Mouse (Mus musculus) CH12.LX (cell line): Measurements from ENCODE around the gene Mcm3. TPM values are rescaled to one million over a fixed set of nuclear protein-coding genes. Genes with fewer than 3 reads are reported as not detected.

Experiments used
- DNase-seq: peaks from one replicate; pipeline ENCODE4 v3.0.0-alpha.2; 2013; ENCODE audit errors: extremely low read depth
- H3K27ac ChIP-seq: 2 replicates; pipeline ENCODE4 v1.5.1; 2012; ENCODE audit warnings: low read depth, mild to moderate bottlenecking, control low read depth, moderate library complexity; ENCODE audit not compliant: insufficient read depth
- H3K27me3 ChIP-seq: replicated peaks from 2 replicates; pipeline ENCODE3; 2012; ENCODE audit warnings: inconsistent platforms
- H3K36me3 ChIP-seq, 2 experiments: replicated peaks in 1 of 2; 2 replicates each; pipeline versions ENCODE3 to v1.6.1; 2012; ENCODE audit warnings: inconsistent platforms in 1 of 2, low read length in 1 of 2, mild to moderate bottlenecking in 1 of 2, mixed read lengths in 1 of 2, moderate library complexity in 1 of 2; ENCODE audit not compliant: control insufficient read depth in 1 of 2, insufficient read depth in 1 of 2
- H3K4me1 ChIP-seq, 2 experiments: 2 replicates each; pipeline ENCODE4 v1.6.1; 2012; ENCODE audit warnings: inconsistent platforms in 1 of 2, moderate library complexity in 1 of 2; ENCODE audit not compliant: insufficient read depth in 2 of 2, control insufficient read depth in 1 of 2
- H3K4me2 ChIP-seq: 2 replicates; pipeline ENCODE4 v1.6.1; 2012; ENCODE audit warnings: low read depth, mild to moderate bottlenecking, control low read depth; ENCODE audit not compliant: poor library complexity, insufficient read depth, severe bottlenecking
- H3K4me3 ChIP-seq, 3 experiments: fragments of 150-350 bp in 1 of 3; sonication (generic) in 1 of 3; replicated peaks in 1 of 3; 2 replicates each; pipeline versions ENCODE3 to v1.5.1; 2011 to 2012; ENCODE audit warnings: low read depth in 2 of 3, low read length in 2 of 3, mild to moderate bottlenecking in 2 of 3, moderate library complexity in 2 of 3, control low read depth in 1 of 3, improper control_type of control experiment in 1 of 3, inconsistent platforms in 1 of 3, mixed read lengths in 1 of 3; ENCODE audit not compliant: poor library complexity in 1 of 3
- H3K79me2 ChIP-seq: replicated peaks from 2 replicates; pipeline ENCODE4 v1.6.1; 2012; ENCODE audit warnings: mild to moderate bottlenecking, moderate library complexity; ENCODE audit not compliant: control insufficient read depth, poor library complexity, insufficient read depth, severe bottlenecking; ENCODE audit errors: extremely low read depth
- H3K9ac ChIP-seq: 2 replicates; pipeline ENCODE4 v1.6.1; 2012; ENCODE audit warnings: low read depth, mild to moderate bottlenecking, control low read depth, moderate library complexity; ENCODE audit not compliant: insufficient read depth
- H3K9me3 ChIP-seq: replicated peaks from 2 replicates; pipeline ENCODE3; 2012; ENCODE audit warnings: low read length, inconsistent platforms, mixed read lengths
- BHLHE40 ChIP-seq: IDR thresholded peaks from 2 replicates; pipeline ENCODE4 v1.6.1; 2011; ENCODE audit warnings: mild to moderate bottlenecking, low read depth, low read length, improper control_type of control experiment
- CHD1 ChIP-seq: IDR thresholded peaks from 2 replicates; pipeline ENCODE4 v1.6.1; 2012; ENCODE audit warnings: low read depth, low read length, improper control_type of control experiment, inconsistent platforms
- ELF1 ChIP-seq: IDR thresholded peaks from 2 replicates; pipeline ENCODE4 v1.6.1; 2014; ENCODE audit warnings: low read depth, mild to moderate bottlenecking, inconsistent platforms, low read length, improper control_type of control experiment
- ETS1 ChIP-seq: conservative IDR thresholded peaks from 2 replicates; pipeline ENCODE4 v1.6.1; 2012; ENCODE audit warnings: low read depth, mild to moderate bottlenecking, inconsistent platforms, low read length, improper control_type of control experiment, moderate library complexity
- JUN ChIP-seq: IDR thresholded peaks from 2 replicates; pipeline ENCODE4 v1.6.1; 2011; ENCODE audit warnings: low read depth, mild to moderate bottlenecking, low read length, improper control_type of control experiment, moderate library complexity; ENCODE audit not compliant: insufficient read depth
- JUND ChIP-seq: conservative IDR thresholded peaks from 2 replicates; pipeline ENCODE4 v1.6.1; 2011; ENCODE audit warnings: low read depth, low read length, improper control_type of control experiment
- KAT2A ChIP-seq: IDR thresholded peaks from 2 replicates; pipeline ENCODE4 v1.6.1; 2012; ENCODE audit warnings: low read length, improper control_type of control experiment, inconsistent platforms; ENCODE audit not compliant: insufficient replicate concordance
- MAZ ChIP-seq: IDR thresholded peaks from 2 replicates; pipeline ENCODE4 v1.6.1; 2012; ENCODE audit warnings: low read depth, mild to moderate bottlenecking, inconsistent platforms, low read length, improper control_type of control experiment, moderate library complexity
- MYC ChIP-seq: IDR thresholded peaks from 2 replicates; pipeline ENCODE4 v1.6.1; 2011; ENCODE audit warnings: low read depth, mild to moderate bottlenecking, improper control_type of control experiment, low read length
- NELFE ChIP-seq: IDR thresholded peaks from 2 replicates; pipeline ENCODE4 v1.6.1; 2011; ENCODE audit warnings: low read depth, low read length, improper control_type of control experiment
- NRF1 ChIP-seq: IDR thresholded peaks from 2 replicates; pipeline ENCODE4 v1.6.1; 2014; ENCODE audit warnings: low read depth, mild to moderate bottlenecking, inconsistent platforms, low read length, improper control_type of control experiment, moderate library complexity
- PAX5 ChIP-seq: IDR thresholded peaks from 2 replicates; pipeline ENCODE4 v1.6.1; 2012; ENCODE audit warnings: low read length, inconsistent platforms, mixed read lengths
- POLR2A ChIP-seq: IDR thresholded peaks from 2 replicates; pipeline ENCODE4 v1.6.1; 2011; ENCODE audit warnings: low read depth, mild to moderate bottlenecking, improper control_type of control experiment, low read length
- RAD21 ChIP-seq: IDR thresholded peaks from 2 replicates; pipeline ENCODE4 v1.6.1; 2011; ENCODE audit warnings: low read depth, mild to moderate bottlenecking, low read length, improper control_type of control experiment, moderate library complexity
- UBTF ChIP-seq: IDR thresholded peaks from 2 replicates; pipeline ENCODE4 v1.6.1; 2012; ENCODE audit warnings: low read depth, mild to moderate bottlenecking, inconsistent platforms, low read length, improper control_type of control experiment, moderate library complexity
- USF1 ChIP-seq: IDR thresholded peaks from 2 replicates; pipeline ENCODE4 v1.6.1; 2014; ENCODE audit warnings: low read depth, mild to moderate bottlenecking, inconsistent platforms, low read length, improper control_type of control experiment
- ZKSCAN1 ChIP-seq: IDR thresholded peaks from 2 replicates; pipeline ENCODE4 v1.6.1; 2012; ENCODE audit warnings: low read depth, inconsistent platforms, low read length, improper control_type of control experiment, borderline replicate concordance
- ZMIZ1 ChIP-seq: IDR thresholded peaks from 2 replicates; pipeline ENCODE4 v1.6.1; 2012; ENCODE audit warnings: low read depth, mild to moderate bottlenecking, inconsistent platforms, low read length, improper control_type of control experiment
- ZNF384 ChIP-seq: IDR thresholded peaks from 2 replicates; pipeline ENCODE4 v1.6.1; 2012; ENCODE audit warnings: low read depth, low read length, improper control_type of control experiment, inconsistent platforms
- dilution Hi-C: fragments of 300-500 bp; cut with MboI; formaldehyde crosslinking; loops from 2 replicates; pipeline ENCODE4 v1.14.3; 2020; ENCODE audit warnings: low sequenced_read_pairs; ENCODE audit not compliant: extremely low pct_unique_long_range_greater_than_20kb, extremely low pct_ligation_motif_present
- in situ Hi-C: fragments of 300-500 bp; cut with MboI; formaldehyde crosslinking; loops from 3 replicates; pipeline ENCODE4 v1.14.3; 2019; ENCODE audit warnings: low sequenced_read_pairs, low pct_ligation_motif_present, low pct_unique_long_range_greater_than_20kb, mixed read lengths
- polyA plus RNA-seq: library from polyadenylated mRNA; unstranded; fragments of >175 nt; gene quantifications from 2 replicates; pipeline ENCODE4 v1.2.1, GENCODE M21; 2012; ENCODE audit warnings: low read depth; ENCODE audit not compliant: insufficient read length
- total RNA-seq, 2 experiments: library from RNA; depleted of rRNA; stranded (reverse); fragments of 300-350 nt in 1 of 2; fragments of >200 nt in 1 of 2; gene quantifications; 2 replicates each; pipeline ENCODE4 v1.2.3; 2012 to 2014

The Mcm3 gene
- total and polyA plus RNA-seq, 3 experiments, result 186 to 372 (median 330) TPM

- Histone ChIP-seq H3K9ac (no peak overlapping the region), H3K79me2 (no peaks in the 10 kb centered on the region), H3K4me2 (no peak overlapping the region), H3K4me3 (no peak overlapping the region), H3K9me3 (peaks cover 1% of the 10 kb centered on the region), H3K36me3 (no peaks in the 10 kb centered on the region), H3K27ac (no peak overlapping the region), H3K27me3 (no peaks in the 10 kb centered on the region), H3K4me1 (peaks cover under 1 to 15% of the 10 kb centered on the region in 2 experiments; a peak in 2 of 4 replicates)
- dilution Hi-C loops (no loop called here), in situ Hi-C loops (no loop called here)
- TF ChIP-seq UBTF (no peak), ZMIZ1 (no peak), ETS1 (no peak), KAT2A (no peak), MYC (no peak), JUN (no peak), NELFE (no peak), RAD21 (no peak), CHD1 (no peak), PAX5 (no peak), JUND (no peak), NRF1 (no peak), ELF1 (no peak), POLR2A (no peak), BHLHE40 (no peak), USF1 (no peak), ZNF384 (no peak), MAZ (no peak), ZKSCAN1 (no peak)
- DNase-seq, result no peak
Measured at GRCm38 (mm10) chr1:20754439-20754838, 65.7 kb downstream of the Mcm3 start.

Other genes with a start within 250 kb of the Mcm3 start
- gene Pkhd1, start 202.2 kb downstream of the Mcm3 start, total RNA-seq (2012; rRNA removed), result not detected in 2 replicates
- gene Pkhd1, start 202.2 kb downstream of the Mcm3 start, total RNA-seq (2014; rRNA removed), result not detected in 2 replicates
- gene Pkhd1, start 202.2 kb downstream of the Mcm3 start, polyA plus RNA-seq, result not detected in 2 replicates
- gene Il17a, start 89.4 kb downstream of the Mcm3 start, total RNA-seq (2012; rRNA removed), result 0.13 TPM in 1 of 2 replicates, not detected in the other
- gene Il17a, start 89.4 kb downstream of the Mcm3 start, total RNA-seq (2014; rRNA removed), result 0.39 TPM in 1 of 2 replicates, not detected in the other
- not detected in 2 replicates for gene Il17a, start 89.4 kb downstream of the Mcm3 start, polyA plus RNA-seq
- gene Il17f, start 29.7 kb downstream of the Mcm3 start, total RNA-seq (2012; rRNA removed), result 0.25 TPM in 1 of 2 replicates, not detected in the other
- gene Il17f, start 29.7 kb downstream of the Mcm3 start, total RNA-seq (2014; rRNA removed), result 0.74 and 1.3 TPM in 2 replicates
- 0.44 and 0.63 TPM in 2 replicates for gene Il17f, start 29.7 kb downstream of the Mcm3 start, polyA plus RNA-seq
- gene Paqr8, start 70.3 kb upstream of the Mcm3 start, total RNA-seq (2012; rRNA removed), result 0.29 and 0.38 TPM in 2 replicates
- 1.1 TPM in 2 replicates for gene Paqr8, start 70.3 kb upstream of the Mcm3 start, total RNA-seq (2014; rRNA removed)
- gene Paqr8, start 70.3 kb upstream of the Mcm3 start, polyA plus RNA-seq, result 1.3 and 1.4 TPM in 2 replicates
- not detected in 2 replicates for gene Efhc1, start 131.3 kb upstream of the Mcm3 start, total RNA-seq (2012; rRNA removed)
- gene Efhc1, start 131.3 kb upstream of the Mcm3 start, total RNA-seq (2014; rRNA removed), result not detected in 2 replicates
- not detected in 2 replicates for gene Efhc1, start 131.3 kb upstream of the Mcm3 start, polyA plus RNA-seq